Mouse (Mus musculus): ENCODE data around the gene Rora. TPM values are rescaled to one million over a fixed set of nuclear protein-coding genes. Genes with fewer than 3 reads are reported as not detected.

The Rora gene
- polyA plus RNA-seq, 1 experiment from 2014 or later, result 6.0 TPM

- ATAC-seq (ENCODE audit: insufficient read depth), result no peak
- 26% methylated on average over 4 of the region's 4 CpGs for WGBS (ENCODE audit: insufficient replicate concordance)
- Histone ChIP-seq H3K27me3 (no peaks in the 10 kb centered on the region), H3K9ac (no peak overlapping the region), H3K27ac (replicated peaks) (no peak overlapping the region), H3K36me3 (replicated peaks) (no peaks in the 10 kb centered on the region), H3K9me3 (replicated peaks) (no peaks in the 10 kb centered on the region), H3K4me2 (no peak overlapping the region), H3K4me1 (replicated peaks) (no peaks in the 10 kb centered on the region), H3K4me3 (replicated peaks) (no peak overlapping the region)
Measured at GRCm38 (mm10) chr9:68689351-68689750, 35.8 kb downstream of the Rora start.

GRCm38 (mm10) chr9:68694889-68695495, 41.4 kb downstream of the Rora start:
- Histone ChIP-seq H3K27me3 (no peaks in the 10 kb centered on the region), H3K9ac (no peak overlapping the region), H3K36me3 (replicated peaks) (no peaks in the 10 kb centered on the region), H3K4me1 (replicated peaks) (no peaks in the 10 kb centered on the region), H3K9me3 (replicated peaks) (no peaks in the 10 kb centered on the region), H3K27ac (replicated peaks) (no peak overlapping the region), H3K4me2 (no peak overlapping the region), H3K4me3 (replicated peaks) (no peak overlapping the region)
- ATAC-seq (ENCODE audit: insufficient read depth), result no peak
- 36% methylated on average over 4 of the region's 4 CpGs for WGBS (ENCODE audit: insufficient replicate concordance)

- ATAC-seq (ENCODE audit: insufficient read depth), result no peak
- 84% methylated on average over 16 of the region's 16 CpGs for WGBS (ENCODE audit: insufficient replicate concordance)
Measured at GRCm38 (mm10) chr9:68695496-68695969, 41.9 kb downstream of the Rora start.

GRCm38 (mm10) chr9:68696425-68696956, 42.9 kb downstream of the Rora start:
- Histone ChIP-seq H3K4me1 (replicated peaks) (no peaks in the 10 kb centered on the region), H3K9ac (no peak overlapping the region), H3K27me3 (no peaks in the 10 kb centered on the region), H3K4me2 (no peak overlapping the region), H3K9me3 (replicated peaks) (no peaks in the 10 kb centered on the region), H3K36me3 (replicated peaks) (no peaks in the 10 kb centered on the region), H3K27ac (replicated peaks) (no peak overlapping the region), H3K4me3 (replicated peaks) (no peak overlapping the region)
- ATAC-seq (ENCODE audit: insufficient read depth), result no peak
- 60% methylated on average over 3 of the region's 3 CpGs for WGBS (ENCODE audit: insufficient replicate concordance)

More at GRCm38 (mm10) chr9:68695496-68695969, 41.9 kb downstream of the Rora start:
- Histone ChIP-seq H3K4me2 (no peak overlapping the region), H3K27me3 (no peaks in the 10 kb centered on the region), H3K27ac (replicated peaks) (no peak overlapping the region), H3K4me1 (replicated peaks) (no peaks in the 10 kb centered on the region), H3K9ac (no peak overlapping the region), H3K36me3 (replicated peaks) (no peaks in the 10 kb centered on the region), H3K9me3 (replicated peaks) (no peaks in the 10 kb centered on the region), H3K4me3 (replicated peaks) (no peak overlapping the region)

GRCm38 (mm10) chr9:68699341-68699740, 45.8 kb downstream of the Rora start:
- no peak overlapping the region for H3K4me2 ChIP-seq
- ATAC-seq (ENCODE audit: insufficient read depth), result no peak
- H3K9me3 ChIP-seq (replicated peaks), result no peaks in the 10 kb centered on the region
- H3K4me3 ChIP-seq (replicated peaks), result no peak overlapping the region
- no peak overlapping the region for H3K27ac ChIP-seq (replicated peaks)
- H3K27me3 ChIP-seq, result no peaks in the 10 kb centered on the region
- H3K4me1 ChIP-seq (replicated peaks), result no peaks in the 10 kb centered on the region
- no peaks in the 10 kb centered on the region for H3K36me3 ChIP-seq (replicated peaks)
- no peak overlapping the region for H3K9ac ChIP-seq
- 75% methylated on average over 1 of the region's 1 CpGs for WGBS (ENCODE audit: insufficient replicate concordance)

GRCm38 (mm10) chr9:68699856-68700255, 46.3 kb downstream of the Rora start:
- 66% methylated on average over 4 of the region's 4 CpGs for WGBS (ENCODE audit: insufficient replicate concordance)
- Histone ChIP-seq H3K4me3 (replicated peaks) (no peak overlapping the region), H3K4me1 (replicated peaks) (no peaks in the 10 kb centered on the region), H3K9ac (no peak overlapping the region), H3K27ac (replicated peaks) (no peak overlapping the region), H3K4me2 (no peak overlapping the region), H3K27me3 (no peaks in the 10 kb centered on the region), H3K9me3 (replicated peaks) (no peaks in the 10 kb centered on the region), H3K36me3 (replicated peaks) (no peaks in the 10 kb centered on the region)
- no peak for ATAC-seq (ENCODE audit: insufficient read depth)

GRCm38 (mm10) chr9:68707636-68708035, 54.0 kb downstream of the Rora start:
- no peak for ATAC-seq (ENCODE audit: insufficient read depth)
- no peaks in the 10 kb centered on the region for H3K27me3 ChIP-seq
- H3K4me3 ChIP-seq (replicated peaks), result no peak overlapping the region
- WGBS (ENCODE audit: insufficient replicate concordance), result 50% methylated on average over 5 of the region's 5 CpGs
- H3K36me3 ChIP-seq (replicated peaks), result no peaks in the 10 kb centered on the region
- H3K27ac ChIP-seq (replicated peaks), result no peak overlapping the region
- H3K4me2 ChIP-seq, result no peak overlapping the region
- no peaks in the 10 kb centered on the region for H3K9me3 ChIP-seq (replicated peaks)
- H3K9ac ChIP-seq, result no peak overlapping the region
- no peaks in the 10 kb centered on the region for H3K4me1 ChIP-seq (replicated peaks)

- no peak overlapping the region for H3K4me3 ChIP-seq (replicated peaks)
- no peak overlapping the region for H3K27ac ChIP-seq (replicated peaks)
- no peaks in the 10 kb centered on the region for H3K4me1 ChIP-seq (replicated peaks)
- 57% methylated on average over 8 of the region's 8 CpGs for WGBS (ENCODE audit: insufficient replicate concordance)
- no peaks in the 10 kb centered on the region for H3K36me3 ChIP-seq (replicated peaks)
- ATAC-seq (ENCODE audit: insufficient read depth), result no peak
- no peak overlapping the region for H3K4me2 ChIP-seq
- H3K9ac ChIP-seq, result no peak overlapping the region
- H3K27me3 ChIP-seq, result no peaks in the 10 kb centered on the region
- no peaks in the 10 kb centered on the region for H3K9me3 ChIP-seq (replicated peaks)
Measured at GRCm38 (mm10) chr9:68709232-68709631, 55.6 kb downstream of the Rora start.

- Histone ChIP-seq H3K36me3 (replicated peaks) (no peaks in the 10 kb centered on the region), H3K27ac (replicated peaks) (no peak overlapping the region), H3K27me3 (no peaks in the 10 kb centered on the region), H3K4me2 (no peak overlapping the region), H3K4me3 (replicated peaks) (no peak overlapping the region), H3K4me1 (replicated peaks) (no peaks in the 10 kb centered on the region), H3K9me3 (replicated peaks) (no peaks in the 10 kb centered on the region), H3K9ac (no peak overlapping the region)
- no peak for ATAC-seq (ENCODE audit: insufficient read depth)
- 58% methylated on average over 14 of the region's 14 CpGs for WGBS (ENCODE audit: insufficient replicate concordance)
Measured at GRCm38 (mm10) chr9:68710893-68711654, 57.5 kb downstream of the Rora start.

GRCm38 (mm10) chr9:68716961-68717360, 63.4 kb downstream of the Rora start:
- no peaks in the 10 kb centered on the region for H3K9me3 ChIP-seq (replicated peaks)
- no peak overlapping the region for H3K4me2 ChIP-seq
- no peak overlapping the region for H3K9ac ChIP-seq
- H3K27me3 ChIP-seq, result no peaks in the 10 kb centered on the region
- WGBS (ENCODE audit: insufficient replicate concordance), result 10% methylated on average over 5 of the region's 5 CpGs
- H3K4me1 ChIP-seq (replicated peaks), result no peaks in the 10 kb centered on the region
- H3K36me3 ChIP-seq (replicated peaks), result no peaks in the 10 kb centered on the region
- no peak overlapping the region for H3K4me3 ChIP-seq (replicated peaks)
- ATAC-seq (ENCODE audit: insufficient read depth), result no peak
- H3K27ac ChIP-seq (replicated peaks), result no peak overlapping the region

- 73% methylated on average over 6 of the region's 6 CpGs for WGBS (ENCODE audit: insufficient replicate concordance)
- Histone ChIP-seq H3K9me3 (replicated peaks) (no peaks in the 10 kb centered on the region), H3K27ac (replicated peaks) (no peak overlapping the region), H3K36me3 (replicated peaks) (no peaks in the 10 kb centered on the region), H3K27me3 (no peaks in the 10 kb centered on the region), H3K4me2 (no peak overlapping the region), H3K9ac (no peak overlapping the region), H3K4me3 (replicated peaks) (no peak overlapping the region), H3K4me1 (replicated peaks) (no peaks in the 10 kb centered on the region)
- no peak for ATAC-seq (ENCODE audit: insufficient read depth)
Measured at GRCm38 (mm10) chr9:68718427-68718826, 64.8 kb downstream of the Rora start.

Measured in liver, embryonic 15.5 days (tissue).